Mouse (Mus musculus): ENCODE measurements at regions not wholly inside any gene's neighbourhood (a gene's known extent, or its start where the extent isn't known, plus 50 kb on each side); places are given as distances from the start of the nearest gene placed in this dataset.
A peak's percentile ranks its signal among the peaks of the same experiment; 100 is the strongest.

GRCm38 (mm10) chr1:90404717-90405487 is 197.9 kb upstream of the Cops8 start:
- no peak for DNase-seq

- no peak for DNase-seq
These were observed 196.1 kb upstream of the Cops8 start for GRCm38 (mm10) chr1:90406663-90407062.

GRCm38 (mm10) chr1:90408504-90409215 is 194.1 kb upstream of the Cops8 start:
- no peak for DNase-seq

GRCm38 (mm10) chr1:90409236-90409635 is 193.5 kb upstream of the Cops8 start:
- no peak for DNase-seq

- DNase-seq: peak in 1 of 2 experiments; percentile 24
These were observed 190.2 kb upstream of the Cops8 start for GRCm38 (mm10) chr1:90412511-90413045.

- DNase-seq: no peak
These were observed 188.0 kb upstream of the Cops8 start for GRCm38 (mm10) chr1:90414751-90415150.

- DNase-seq: peak; percentile 12 to 20
These were observed 178.5 kb upstream of the Cops8 start for GRCm38 (mm10) chr1:90424066-90424821.

- DNase-seq: no peak
These were observed 174.4 kb upstream of the Cops8 start for GRCm38 (mm10) chr1:90428334-90428733.

- no peak for DNase-seq
These were observed 174.0 kb upstream of the Cops8 start for GRCm38 (mm10) chr1:90428774-90429173.

GRCm38 (mm10) chr1:90430480-90430879 is 172.3 kb upstream of the Cops8 start:
- no peak for DNase-seq

- no peak for DNase-seq
These were observed 171.0 kb upstream of the Cops8 start for GRCm38 (mm10) chr1:90431783-90432182.

GRCm38 (mm10) chr1:90433911-90434310 is 168.9 kb upstream of the Cops8 start:
- no peak for DNase-seq

- DNase-seq: no peak
These were observed 162.1 kb upstream of the Cops8 start for GRCm38 (mm10) chr1:90440638-90441037.

GRCm38 (mm10) chr1:90441134-90441868 is 161.5 kb upstream of the Cops8 start:
- DNase-seq: no peak

- DNase-seq: no peak
These were observed 160.2 kb upstream of the Cops8 start for GRCm38 (mm10) chr1:90442250-90443240.

GRCm38 (mm10) chr1:90449571-90450226 is 153.1 kb upstream of the Cops8 start:
- DNase-seq: no peak

- no peak for DNase-seq
These were observed 150.7 kb upstream of the Cops8 start for GRCm38 (mm10) chr1:90451942-90452557.

GRCm38 (mm10) chr1:90454263-90454662 is 148.5 kb upstream of the Cops8 start:
- no peak for DNase-seq

- DNase-seq: no peak
These were observed 145.4 kb upstream of the Cops8 start for GRCm38 (mm10) chr1:90457396-90457795.

- DNase-seq: no peak
These were observed 144.6 kb upstream of the Cops8 start for GRCm38 (mm10) chr1:90458176-90458575.
